Mouse (Mus musculus): ENCODE measurements at regions not wholly inside any gene's neighbourhood (a gene's known extent, or its start where the extent isn't known, plus 50 kb on each side); places are given as distances from the start of the nearest gene placed in this dataset.

GRCm38 (mm10) chr8:49362682-49363081, 518.9 kb upstream of the Tenm3 start:
- TF ChIP-seq CTCF (IDR thresholded peaks at IDR 0.05; ENCODE audit: low read depth, low read length) (no peak), POLR2A (IDR thresholded peaks at IDR 0.05; ENCODE audit: insufficient read depth, low read length) (no peak), EP300 (IDR thresholded peaks at IDR 0.05; ENCODE audit: insufficient read depth, low read depth, low read length) (no peak)
